Mouse (Mus musculus): ENCODE measurements around the gene Rpl27a. TPM values are rescaled to one million over a fixed set of nuclear protein-coding genes. Genes with fewer than 3 reads are reported as not detected.

Rpl27a gene
- total and polyA plus RNA-seq, 3 experiments: 402 to 9,138 (median 833) TPM

DNA sequence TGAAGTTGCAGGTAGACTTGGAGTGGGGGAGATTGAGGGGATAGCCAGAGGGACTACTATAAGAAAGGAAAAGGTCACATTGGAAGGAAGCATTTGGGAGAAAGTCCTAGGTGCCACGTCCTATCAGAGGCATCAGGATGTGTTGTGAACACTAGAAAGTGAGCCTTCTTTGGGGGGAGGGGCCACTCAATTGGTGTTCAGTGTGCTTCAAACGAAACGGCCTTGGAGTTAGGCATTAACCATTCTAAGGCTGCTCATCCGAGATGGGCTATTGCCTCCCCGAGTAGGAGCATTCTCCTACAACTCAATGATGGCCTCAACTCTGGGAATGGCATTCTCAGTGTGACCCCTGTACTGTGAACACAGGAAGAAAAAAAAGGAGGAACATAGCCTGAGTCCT is 43.7 kb downstream of the Rpl27a start:
- no peak for ATAC-seq (ENCODE audit: extremely low read depth, insufficient number of reproducible peaks, low FRiP score, poor library complexity, severe bottlenecking)
- no peaks in the 10 kb centered on the region for H3K4me1 ChIP-seq (ENCODE audit: insufficient read depth, low read depth, low read length)

GRCm38 (mm10) chr7:109563775-109564362 is 44.9 kb downstream of the Rpl27a start:
- H3K27me3 ChIP-seq (ENCODE audit: insufficient read depth, low read length): peaks cover 18% of the 10 kb centered on the region
- H3K9me3 ChIP-seq (replicated peaks): no peaks in the 10 kb centered on the region
- no peaks in the 10 kb centered on the region for H3K4me1 ChIP-seq (ENCODE audit: insufficient read depth, low read depth, low read length)
- H3K4me3 ChIP-seq (ENCODE audit: low read depth, low read length): no peak overlapping the region
- no peak for DNase-seq (ENCODE audit: low spot score)
- H3K36me3 ChIP-seq (replicated peaks): no peaks in the 10 kb centered on the region
- ATAC-seq (ENCODE audit: extremely low read depth, insufficient number of reproducible peaks, low FRiP score, poor library complexity, severe bottlenecking): no peak
- TF ChIP-seq GATA2 (IDR thresholded peaks at IDR 0.05; ENCODE audit: borderline replicate concordance, low read depth, low read length): no peak
- no peak for TF ChIP-seq CTCF (IDR thresholded peaks at IDR 0.05; ENCODE audit: low read depth, low read length)
- TF ChIP-seq GATA1 (IDR thresholded peaks at IDR 0.05; ENCODE audit: borderline replicate concordance, low read length): no peak
- TF ChIP-seq POLR2AphosphoS5 (IDR thresholded peaks at IDR 0.05; ENCODE audit: insufficient replicate concordance, low read depth, low read length): no peak
- TF ChIP-seq TAL1 (conservative IDR thresholded peaks at IDR 0.05; ENCODE audit: low read depth, low read length): no peak

More for the DNA sequence above, 43.7 kb downstream of the Rpl27a start:
- TF ChIP-seq POLR2AphosphoS5 (IDR thresholded peaks at IDR 0.05; ENCODE audit: insufficient replicate concordance, low read depth, low read length) (no peak), GATA2 (IDR thresholded peaks at IDR 0.05; ENCODE audit: borderline replicate concordance, low read depth, low read length) (no peak), TAL1 (conservative IDR thresholded peaks at IDR 0.05; ENCODE audit: low read depth, low read length) (no peak), GATA1 (IDR thresholded peaks at IDR 0.05; ENCODE audit: borderline replicate concordance, low read length) (no peak), CTCF (IDR thresholded peaks at IDR 0.05; ENCODE audit: low read depth, low read length) (no peak)
- no peak for DNase-seq (ENCODE audit: low spot score)
- H3K36me3 ChIP-seq (replicated peaks): no peaks in the 10 kb centered on the region
- H3K27me3 ChIP-seq (ENCODE audit: insufficient read depth, low read length): peaks cover 13% of the 10 kb centered on the region
- H3K4me3 ChIP-seq (ENCODE audit: low read depth, low read length): no peak overlapping the region
- H3K9me3 ChIP-seq (replicated peaks): no peaks in the 10 kb centered on the region

DNA sequence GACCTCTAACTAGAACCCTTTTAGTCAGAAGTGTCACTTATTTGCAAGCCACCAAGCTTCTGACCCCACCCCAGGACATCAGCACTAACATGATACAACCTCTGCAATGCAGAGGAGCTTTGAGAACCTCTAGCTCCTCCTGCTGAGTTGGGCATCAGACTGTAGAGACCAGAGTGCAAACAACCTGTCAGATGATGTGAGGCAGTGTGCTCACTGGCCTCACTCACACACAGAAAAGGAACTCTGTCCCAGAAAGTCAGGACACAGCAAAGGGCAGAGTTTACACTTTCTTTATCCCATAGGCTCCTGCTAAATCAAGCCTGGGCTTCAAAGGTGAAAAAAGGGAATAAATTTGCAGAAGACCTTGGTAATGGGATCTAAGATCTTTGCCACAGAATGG is 47.4 kb downstream of the Rpl27a start:
- peaks cover 15% of the 10 kb centered on the region for H3K27me3 ChIP-seq (ENCODE audit: insufficient read depth, low read length)

GRCm38 (mm10) chr7:109566841-109567768 is 48.2 kb downstream of the Rpl27a start:
- TF ChIP-seq GATA1 (IDR thresholded peaks at IDR 0.05; ENCODE audit: borderline replicate concordance, low read length): no peak
- no peak for TF ChIP-seq GATA2 (IDR thresholded peaks at IDR 0.05; ENCODE audit: borderline replicate concordance, low read depth, low read length)
- Histone ChIP-seq H3K36me3 (replicated peaks) (no peaks in the 10 kb centered on the region), H3K9me3 (replicated peaks) (no peaks in the 10 kb centered on the region), H3K27me3 (ENCODE audit: insufficient read depth, low read length) (peaks cover 14% of the 10 kb centered on the region), H3K4me1 (ENCODE audit: insufficient read depth, low read depth, low read length) (no peaks in the 10 kb centered on the region), H3K4me3 (ENCODE audit: low read depth, low read length) (no peak overlapping the region)
- no peak for ATAC-seq (ENCODE audit: extremely low read depth, insufficient number of reproducible peaks, low FRiP score, poor library complexity, severe bottlenecking)
- DNase-seq (ENCODE audit: low spot score): no peak

More for the DNA sequence above, 47.4 kb downstream of the Rpl27a start:
- Histone ChIP-seq H3K4me1 (ENCODE audit: insufficient read depth, low read depth, low read length) (no peaks in the 10 kb centered on the region), H3K4me3 (ENCODE audit: low read depth, low read length) (no peak overlapping the region), H3K9me3 (replicated peaks) (no peaks in the 10 kb centered on the region), H3K36me3 (replicated peaks) (no peaks in the 10 kb centered on the region)
- TF ChIP-seq CTCF (IDR thresholded peaks at IDR 0.05; ENCODE audit: low read depth, low read length) (no peak), GATA1 (IDR thresholded peaks at IDR 0.05; ENCODE audit: borderline replicate concordance, low read length) (no peak), POLR2AphosphoS5 (IDR thresholded peaks at IDR 0.05; ENCODE audit: insufficient replicate concordance, low read depth, low read length) (no peak), GATA2 (IDR thresholded peaks at IDR 0.05; ENCODE audit: borderline replicate concordance, low read depth, low read length) (no peak), TAL1 (conservative IDR thresholded peaks at IDR 0.05; ENCODE audit: low read depth, low read length) (no peak)
- ATAC-seq (ENCODE audit: extremely low read depth, insufficient number of reproducible peaks, low FRiP score, poor library complexity, severe bottlenecking) (no peak), DNase-seq (ENCODE audit: low spot score) (no peak)

DNA sequence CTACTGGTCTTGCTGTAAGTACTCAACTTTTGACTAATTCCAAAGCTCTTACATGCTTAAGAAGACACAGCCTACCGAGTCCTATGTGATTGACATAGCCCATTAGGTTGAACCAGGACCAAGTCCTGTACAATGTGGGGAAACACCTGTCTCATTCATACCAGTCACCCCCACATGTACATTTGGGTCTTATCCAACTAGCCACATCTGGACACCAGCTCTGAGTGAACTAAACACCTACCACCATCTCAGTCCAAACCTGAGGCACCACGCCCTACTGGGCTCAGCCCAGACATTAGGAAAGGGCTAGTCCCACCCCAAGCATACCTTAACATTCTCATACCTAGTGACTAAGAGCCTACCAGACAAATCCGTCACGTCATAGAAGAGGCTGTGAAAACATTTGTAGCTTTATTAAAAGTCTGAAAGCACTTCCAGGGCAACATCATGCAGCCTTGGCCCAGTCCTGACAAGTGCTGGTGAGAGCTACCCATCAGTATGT is 49.5 kb downstream of the Rpl27a start:
- Histone ChIP-seq H3K4me3 (ENCODE audit: low read depth, low read length) (no peak overlapping the region), H3K27me3 (ENCODE audit: insufficient read depth, low read length) (peaks cover 14% of the 10 kb centered on the region), H3K9me3 (replicated peaks) (no peaks in the 10 kb centered on the region), H3K36me3 (replicated peaks) (no peaks in the 10 kb centered on the region), H3K4me1 (ENCODE audit: insufficient read depth, low read depth, low read length) (no peaks in the 10 kb centered on the region)
- DNase-seq (ENCODE audit: low spot score) (no peak), ATAC-seq (ENCODE audit: extremely low read depth, insufficient number of reproducible peaks, low FRiP score, poor library complexity, severe bottlenecking) (no peak)
- TF ChIP-seq GATA2 (IDR thresholded peaks at IDR 0.05; ENCODE audit: borderline replicate concordance, low read depth, low read length) (no peak), CTCF (IDR thresholded peaks at IDR 0.05; ENCODE audit: low read depth, low read length) (no peak), POLR2AphosphoS5 (IDR thresholded peaks at IDR 0.05; ENCODE audit: insufficient replicate concordance, low read depth, low read length) (no peak), GATA1 (IDR thresholded peaks at IDR 0.05; ENCODE audit: borderline replicate concordance, low read length) (no peak), TAL1 (conservative IDR thresholded peaks at IDR 0.05; ENCODE audit: low read depth, low read length) (no peak)

Other genes with a start within 250 kb of the Rpl27a start
- gene Stk33, start 80.1 kb upstream of the Rpl27a start, total RNA-seq (2014; fragmentation: Nextera tagmentation): not detected in 2 replicates
- gene Stk33, start 80.1 kb upstream of the Rpl27a start, total RNA-seq (2017): 0.17 TPM in 1 of 2 replicates, not detected in the other
- not detected in 2 replicates for gene Stk33, start 80.1 kb upstream of the Rpl27a start, polyA plus RNA-seq (2012)
- not detected in 2 replicates for gene Trim66, start 11.0 kb upstream of the Rpl27a start, total RNA-seq (2014; fragmentation: Nextera tagmentation)
- gene Trim66, start 11.0 kb upstream of the Rpl27a start, total RNA-seq (2017): 0.17 and 0.49 TPM in 2 replicates
- 0.02 TPM in 1 of 2 replicates, not detected in the other for gene Trim66, start 11.0 kb upstream of the Rpl27a start, polyA plus RNA-seq (2012)
- gene St5, start 184.5 kb downstream of the Rpl27a start, total RNA-seq (2014; fragmentation: Nextera tagmentation): 0.92 and 39.5 TPM in 2 replicates
- gene St5, start 184.5 kb downstream of the Rpl27a start, total RNA-seq (2017): 0.23 and 0.49 TPM in 2 replicates
- gene St5, start 184.5 kb downstream of the Rpl27a start, polyA plus RNA-seq (2012): 0.07 TPM in 2 replicates
- 16.3 and 18.4 TPM in 2 replicates for gene Akip1, start 184.5 kb downstream of the Rpl27a start, total RNA-seq (2014; fragmentation: Nextera tagmentation)
- gene Akip1, start 184.5 kb downstream of the Rpl27a start, total RNA-seq (2017): 23.3 and 25.2 TPM in 2 replicates
- gene Akip1, start 184.5 kb downstream of the Rpl27a start, polyA plus RNA-seq (2012): 15.1 and 15.6 TPM in 2 replicates
- not detected in 2 replicates for gene BC051019, start 204.7 kb downstream of the Rpl27a start, total RNA-seq (2014; fragmentation: Nextera tagmentation)
- gene BC051019, start 204.7 kb downstream of the Rpl27a start, total RNA-seq (2017): not detected in 2 replicates
- gene BC051019, start 204.7 kb downstream of the Rpl27a start, polyA plus RNA-seq (2012): not detected in 2 replicates
- not detected in 2 replicates for gene Ascl3, start 212.6 kb downstream of the Rpl27a start, total RNA-seq (2014; fragmentation: Nextera tagmentation)
- gene Ascl3, start 212.6 kb downstream of the Rpl27a start, total RNA-seq (2017): not detected in 2 replicates
- not detected in 2 replicates for gene Ascl3, start 212.6 kb downstream of the Rpl27a start, polyA plus RNA-seq (2012)
- 70.7 and 77.9 TPM in 2 replicates for gene Tmem9b, start 233.7 kb downstream of the Rpl27a start, total RNA-seq (2014; fragmentation: Nextera tagmentation)
- gene Tmem9b, start 233.7 kb downstream of the Rpl27a start, total RNA-seq (2017): 88.0 and 88.6 TPM in 2 replicates
- 4.9 and 7.7 TPM in 2 replicates for gene Tmem9b, start 233.7 kb downstream of the Rpl27a start, polyA plus RNA-seq (2012)